Mouse (Mus musculus): Measurements from ENCODE around the gene Ptprj. TPM values are rescaled to one million over a fixed set of nuclear protein-coding genes. Genes with fewer than 3 reads are reported as not detected.
"Not testable (repeated sequence)": the region's sequence is repeated elsewhere in the genome, so short reads cannot be mapped to it uniquely, and the experiment has no call there.

Ptprj gene
- polyA plus RNA-seq, 1 experiment from 2014 or later = 4.0 TPM

GRCm38 (mm10) chr2:90398633-90399107 is 181.8 kb downstream of the Ptprj start, which contains the start of gene Olfr1274-ps:
Gene Olfr1274-ps (plus strand): TSS chr2:90398683.
- H3K36me3 ChIP-seq; H3K27ac ChIP-seq; H3K27me3 ChIP-seq (replicated peaks); H3K9ac ChIP-seq; H3K9me3 ChIP-seq; H3K4me1 ChIP-seq; H3K4me3 ChIP-seq; ATAC-seq (ENCODE audit: low FRiP score, low read depth); H3K4me2 ChIP-seq (replicated peaks): not testable (repeated sequence)
- WGBS = 78% methylated on average over 5 of the region's 7 CpGs

Other genes with a start within 250 kb of the Ptprj start
- gene Olfr1274-ps, start 182.0 kb downstream of the Ptprj start, polyA plus RNA-seq (2016; fragmentation: Nextera tagmentation; extraction: Ambion mirVana) = not detected in 2 replicates
- gene Nup160, start 96.6 kb upstream of the Ptprj start, polyA plus RNA-seq (2016; fragmentation: Nextera tagmentation; extraction: Ambion mirVana) = 41.9 and 44.4 TPM in 2 replicates
- 130 and 134 TPM in 2 replicates for gene Fnbp4, start 164.7 kb upstream of the Ptprj start, polyA plus RNA-seq (2016; fragmentation: Nextera tagmentation; extraction: Ambion mirVana)
- gene Agbl2, start 202.1 kb upstream of the Ptprj start, polyA plus RNA-seq (2016; fragmentation: Nextera tagmentation; extraction: Ambion mirVana) = 0.22 and 0.28 TPM in 2 replicates

All from neural tube, embryonic 12.5 days (tissue).